Mouse (Mus musculus): ENCODE data around the gene Igsf9.

DNA sequence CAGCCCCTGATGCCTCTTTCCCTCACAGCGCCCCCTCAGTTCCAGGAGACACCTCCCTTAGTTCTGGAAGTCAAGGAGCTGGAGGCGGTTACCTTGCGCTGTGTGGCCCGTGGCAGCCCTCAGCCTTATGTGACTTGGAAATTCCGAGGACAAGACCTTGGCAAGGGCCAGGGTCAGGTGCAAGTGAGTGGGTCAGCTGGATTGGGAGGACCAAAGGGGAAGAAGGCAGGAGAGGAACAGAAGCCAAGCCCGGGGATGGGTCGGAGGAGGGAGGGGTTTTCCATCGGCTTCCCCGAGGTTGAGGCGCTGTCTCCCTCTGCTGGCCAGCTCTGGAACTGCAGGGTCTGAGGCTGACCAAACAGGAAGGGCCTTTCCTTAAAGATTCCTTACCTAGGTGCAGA is 8.7 kb downstream of the Igsf9 start:
- TF ChIP-seq MAFK (IDR thresholded peaks at IDR 0.05; ENCODE audit: insufficient read depth, low read depth, low read length) (no peak), CHD2 (IDR thresholded peaks at IDR 0.05; ENCODE audit: low read depth, low read length) (no peak), HCFC1 (IDR thresholded peaks at IDR 0.05; ENCODE audit: borderline replicate concordance, insufficient read depth, low read length) (no peak)

Measured in ES-E14 (cell line).